Mouse (Mus musculus) A20 (cell line): ENCODE measurements around the gene Selenon.

Experiments used
- DNase-seq: peaks from one replicate; pipeline ENCODE4 v3.0.0-alpha.2; 2011; ENCODE audit warnings: low read depth, low spot score

The Selenon gene

GRCm38 (mm10) chr4:134578407-134578806 is 26.4 kb upstream of the Selenon start:
- DNase-seq = no peak

- DNase-seq = no peak
These were observed 25.3 kb upstream of the Selenon start for GRCm38 (mm10) chr4:134577281-134577680.

GRCm38 (mm10) chr4:134575486-134575885 is 23.5 kb upstream of the Selenon start:
- DNase-seq = no peak

GRCm38 (mm10) chr4:134572449-134573300 is 20.7 kb upstream of the Selenon start:
- no peak for DNase-seq

GRCm38 (mm10) chr4:134570704-134571451 is 18.9 kb upstream of the Selenon start:
- DNase-seq = no peak

- no peak for DNase-seq
These were observed 17.9 kb upstream of the Selenon start for GRCm38 (mm10) chr4:134569831-134570230.

GRCm38 (mm10) chr4:134569205-134569604 is 17.2 kb upstream of the Selenon start:
- peak; percentile 39 for DNase-seq

GRCm38 (mm10) chr4:134567377-134568226 is 15.6 kb upstream of the Selenon start:
- DNase-seq = no peak

- DNase-seq = no peak
These were observed 12.1 kb upstream of the Selenon start for GRCm38 (mm10) chr4:134564093-134564492.

- no peak for DNase-seq
These were observed 11.7 kb upstream of the Selenon start for GRCm38 (mm10) chr4:134563624-134564023.

- DNase-seq = no peak
These were observed 10.0 kb upstream of the Selenon start for GRCm38 (mm10) chr4:134562014-134562413.

GRCm38 (mm10) chr4:134560699-134561098 is 8.7 kb upstream of the Selenon start:
- DNase-seq = no peak

GRCm38 (mm10) chr4:134559154-134559553 is 7.2 kb upstream of the Selenon start:
- no peak for DNase-seq

- DNase-seq = no peak
These were observed 6.7 kb upstream of the Selenon start for GRCm38 (mm10) chr4:134558570-134559113.

- peak; percentile 72 for DNase-seq
These were observed 5.8 kb upstream of the Selenon start for GRCm38 (mm10) chr4:134557626-134558249.

GRCm38 (mm10) chr4:134555956-134556580 is 4.1 kb upstream of the Selenon start:
- DNase-seq = peak; percentile 51

GRCm38 (mm10) chr4:134553631-134554030 is 1.7 kb upstream of the Selenon start:
- DNase-seq = no peak

GRCm38 (mm10) chr4:134549899-134550298 is 2.1 kb downstream of the Selenon start:
- no peak for DNase-seq

- no peak for DNase-seq
These were observed 3.6 kb downstream of the Selenon start for GRCm38 (mm10) chr4:134548169-134548938.
